Mouse (Mus musculus) layer of hippocampus, adult 9-10 months (tissue): ENCODE data around the gene Gm8439.

Source experiments
- DNase-seq: peaks from one replicate; pipeline ENCODE4 v3.0.0; 2022; ENCODE audit warnings: low spot score

Gene Gm8439

GRCm38 (mm10) chr4:120612304-120613080, 23.9 kb downstream of the Gm8439 start:
- no peak for DNase-seq

- no peak for DNase-seq
Measured at GRCm38 (mm10) chr4:120613691-120614329, 25.3 kb downstream of the Gm8439 start.

- no peak for DNase-seq
Measured at GRCm38 (mm10) chr4:120614644-120615043, 26.1 kb downstream of the Gm8439 start.

DNA sequence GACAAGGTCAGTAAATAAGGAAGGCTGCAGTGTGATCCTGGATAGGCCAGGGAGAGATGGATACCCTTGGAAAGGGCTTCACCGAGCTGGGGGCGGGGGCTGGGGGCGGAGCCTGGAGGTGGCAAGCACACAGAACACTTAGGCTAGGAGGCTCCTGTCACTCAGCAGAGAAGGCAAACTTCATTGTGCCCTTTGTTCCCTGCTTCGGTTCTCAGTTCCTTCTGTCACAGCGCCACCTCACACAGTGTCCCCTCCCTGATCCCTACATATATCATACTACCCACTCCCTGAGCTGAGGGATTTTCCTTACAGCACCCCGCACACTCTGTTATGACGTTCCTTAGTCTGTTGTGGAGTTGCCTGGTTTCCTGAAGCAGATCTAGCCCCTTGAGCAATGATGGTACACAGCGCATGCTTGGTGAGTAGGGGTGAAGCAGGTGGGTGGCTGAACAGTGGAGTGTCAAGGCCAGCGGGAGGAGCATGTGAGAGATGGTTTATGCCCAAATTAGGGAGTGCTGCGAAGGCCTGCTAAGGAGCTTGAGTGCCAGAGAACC, 27.1 kb downstream of the Gm8439 start:
- no peak for DNase-seq

- DNase-seq: no peak
Measured at GRCm38 (mm10) chr4:120616199-120617025, 27.9 kb downstream of the Gm8439 start.

- DNase-seq: no peak
Measured at GRCm38 (mm10) chr4:120627728-120628127, 39.2 kb downstream of the Gm8439 start.

DNA sequence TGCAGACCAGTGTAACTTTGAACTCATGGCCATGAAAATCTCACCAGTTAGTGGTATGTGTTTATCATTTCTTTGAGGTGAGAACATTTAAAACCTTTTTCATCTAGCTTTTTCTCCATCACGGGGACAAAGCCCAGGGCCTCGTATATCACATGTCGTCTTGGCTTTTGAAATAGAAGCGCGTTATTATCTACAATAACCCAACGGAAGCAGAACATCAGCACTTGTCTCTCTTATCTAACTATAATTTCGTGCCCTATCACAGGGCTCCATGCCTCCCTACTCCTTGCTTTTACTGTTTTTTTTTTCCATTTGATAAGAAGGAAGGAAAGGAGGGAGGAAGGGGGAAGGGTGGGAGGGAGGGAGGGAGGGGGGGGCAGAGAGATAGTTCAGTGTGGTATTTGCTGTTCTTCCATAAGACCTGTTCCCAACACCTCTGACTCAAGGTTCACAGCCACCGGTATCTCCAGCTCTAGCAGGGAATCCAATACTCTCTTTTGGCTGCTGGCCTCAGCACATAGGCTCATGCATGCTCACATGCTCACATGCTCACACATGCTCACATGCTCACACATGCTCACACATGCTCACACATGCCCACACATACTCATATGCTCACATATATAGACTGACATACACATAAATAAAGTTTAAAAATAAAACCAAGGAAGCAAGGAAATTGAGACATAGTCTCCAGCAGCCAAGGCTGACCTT, 41.8 kb downstream of the Gm8439 start:
- DNase-seq: no peak

- DNase-seq: no peak
Measured at GRCm38 (mm10) chr4:120631828-120632227, 43.3 kb downstream of the Gm8439 start.

- no peak for DNase-seq
Measured at GRCm38 (mm10) chr4:120635351-120635750, 46.8 kb downstream of the Gm8439 start.

DNA sequence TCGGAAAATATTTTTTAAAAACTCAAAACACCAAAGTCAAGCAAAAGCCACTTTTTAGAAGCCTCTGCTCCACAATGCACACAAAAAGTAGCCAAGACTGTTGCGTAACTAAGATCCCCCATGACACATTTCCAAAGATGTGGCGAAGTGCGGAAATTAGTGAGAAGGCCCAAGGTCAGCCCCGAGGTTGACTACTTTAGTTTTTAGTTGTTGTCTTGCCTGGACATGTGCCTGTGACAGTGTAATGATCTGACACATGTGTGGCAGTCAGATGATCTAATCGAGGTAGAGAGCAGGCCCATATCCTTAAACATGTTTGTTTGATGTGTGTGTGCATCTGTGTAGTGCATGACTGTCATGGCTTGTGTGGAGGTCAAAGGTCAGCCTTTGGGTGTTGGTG, 53.4 kb downstream of the Gm8439 start:
- no peak for DNase-seq

DNA sequence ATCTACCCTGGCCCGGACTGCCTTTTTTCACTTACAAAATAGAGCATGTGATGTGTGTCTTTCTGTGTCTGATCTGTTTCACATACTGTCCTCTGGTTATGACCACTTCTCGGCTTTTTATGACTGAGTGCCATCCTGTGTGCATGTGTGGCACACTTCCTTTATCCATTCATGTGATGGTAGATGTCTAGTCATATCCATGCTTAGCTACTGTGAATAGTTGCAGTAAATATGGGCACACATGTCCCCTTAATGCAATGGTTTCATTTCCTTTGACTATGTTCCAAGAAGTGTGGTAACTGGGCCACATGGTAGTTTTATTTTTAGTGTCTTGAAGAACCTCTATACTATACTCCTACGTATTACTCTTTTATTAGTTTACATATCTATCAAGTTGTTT, 55.4 kb downstream of the Gm8439 start:
- no peak for DNase-seq

DNA sequence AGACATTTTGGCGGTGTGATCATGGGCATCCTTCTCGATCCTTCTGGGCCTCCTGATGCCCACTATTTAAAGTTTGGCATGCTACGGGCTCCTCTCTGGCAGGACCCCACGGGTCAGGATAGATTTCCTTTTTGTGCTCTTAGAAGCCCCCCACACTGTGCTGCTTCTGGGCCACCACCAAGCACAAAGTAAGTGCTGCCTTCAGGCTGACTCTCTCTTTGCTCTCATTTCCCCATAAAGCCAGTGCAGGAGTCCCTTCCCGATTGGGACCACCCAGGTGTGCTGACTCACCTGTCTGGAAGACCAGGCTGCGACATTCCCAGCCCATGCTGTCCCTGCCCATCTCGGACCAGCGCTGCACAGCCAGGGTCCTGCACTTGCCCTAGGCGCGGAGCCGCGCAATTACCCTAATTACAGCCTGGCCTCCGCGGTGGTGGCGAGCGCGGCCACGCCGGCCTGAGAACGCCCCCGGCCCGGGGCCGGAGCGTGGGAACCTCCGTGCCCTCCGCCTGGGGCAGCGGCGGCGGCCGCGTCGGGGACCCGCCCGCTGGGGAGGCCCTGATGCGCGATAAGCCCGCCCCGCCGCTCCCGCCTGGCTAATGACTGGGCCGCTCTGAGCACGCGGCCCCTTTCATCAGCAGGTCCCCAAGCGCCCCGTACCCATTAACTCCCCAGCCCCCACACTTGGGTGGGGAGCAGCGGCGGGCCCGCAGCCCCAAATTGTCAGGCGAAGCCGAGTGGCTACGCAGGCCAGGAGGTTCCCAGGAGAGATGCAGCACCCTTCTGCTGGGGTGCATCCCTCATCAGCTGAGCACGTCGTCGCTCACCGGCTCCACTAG, 61.0 kb downstream of the Gm8439 start:
- no peak for DNase-seq

- DNase-seq: no peak
Measured at GRCm38 (mm10) chr4:120650208-120650592, 61.7 kb downstream of the Gm8439 start.

DNA sequence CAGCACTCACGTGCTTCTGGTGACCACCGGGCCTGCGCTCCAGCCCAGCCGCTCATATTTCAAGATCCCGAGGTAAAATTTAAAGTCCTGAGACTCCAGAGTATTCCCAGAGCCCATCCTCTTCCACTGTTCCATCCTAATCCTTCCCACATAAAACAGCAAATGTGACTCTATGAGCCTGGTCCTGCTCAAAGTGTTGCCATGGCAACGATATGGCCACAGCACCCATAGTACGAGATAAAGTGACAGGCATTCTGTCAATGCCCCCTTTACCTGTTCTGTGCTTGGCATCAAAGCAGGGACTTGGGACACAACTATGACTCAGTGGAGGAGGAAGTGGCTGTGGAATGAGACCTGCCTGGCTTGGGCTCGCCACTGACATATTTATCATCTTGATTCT, 67.4 kb downstream of the Gm8439 start:
- DNase-seq: no peak
